Mouse (Mus musculus) induced T-regulatory cell, adult 2 months (primary cell): ENCODE data around the gene Pde7b.

Source experiments
- DNase-seq: peaks from one replicate; pipeline ENCODE4 v3.0.0-alpha.2; 2012; ENCODE audit warnings: low read depth

The Pde7b gene

GRCm38 (mm10) chr10:20654187-20654586 lies 70.7 kb downstream of the Pde7b start:
- DNase-seq, result no peak

DNA sequence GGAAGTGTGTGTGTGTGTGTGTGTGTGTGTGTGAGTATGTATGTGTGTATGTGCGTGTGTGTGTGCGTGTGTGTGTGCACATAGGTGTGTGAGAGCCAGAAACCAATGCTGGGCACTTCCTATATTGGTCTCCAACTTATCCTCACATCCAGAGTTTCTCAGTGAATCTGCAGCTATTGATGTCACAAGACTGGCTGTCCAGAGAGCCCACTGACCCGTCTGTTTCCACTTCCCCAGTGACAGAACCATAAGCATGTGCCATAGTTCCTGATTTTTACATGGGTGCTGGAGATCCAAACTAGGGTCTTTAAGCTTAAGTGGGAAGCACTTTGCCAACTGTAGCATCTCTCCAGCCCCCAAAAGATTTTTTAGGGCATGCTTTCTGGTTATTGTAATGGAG lies 71.6 kb downstream of the Pde7b start:
- DNase-seq, result no peak

- no peak for DNase-seq
Observed at GRCm38 (mm10) chr10:20636381-20636780, 88.5 kb downstream of the Pde7b start.

DNA sequence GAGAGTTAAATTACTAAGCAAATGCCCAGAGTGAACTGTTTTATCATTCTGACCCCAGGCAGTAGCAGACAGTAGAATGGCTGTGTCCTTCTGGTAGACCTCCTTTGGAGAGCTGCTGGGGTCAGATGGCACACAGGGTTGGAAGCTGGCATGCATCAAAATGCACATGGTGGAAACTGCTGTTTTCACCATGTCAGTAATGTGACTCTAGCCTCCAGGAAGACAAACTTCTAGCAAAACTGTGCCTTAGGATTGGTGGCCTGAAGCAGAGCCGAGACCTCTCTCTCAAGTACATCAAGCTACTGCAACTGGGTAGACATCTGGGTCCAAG lies 91.8 kb downstream of the Pde7b start:
- DNase-seq, result no peak

DNA sequence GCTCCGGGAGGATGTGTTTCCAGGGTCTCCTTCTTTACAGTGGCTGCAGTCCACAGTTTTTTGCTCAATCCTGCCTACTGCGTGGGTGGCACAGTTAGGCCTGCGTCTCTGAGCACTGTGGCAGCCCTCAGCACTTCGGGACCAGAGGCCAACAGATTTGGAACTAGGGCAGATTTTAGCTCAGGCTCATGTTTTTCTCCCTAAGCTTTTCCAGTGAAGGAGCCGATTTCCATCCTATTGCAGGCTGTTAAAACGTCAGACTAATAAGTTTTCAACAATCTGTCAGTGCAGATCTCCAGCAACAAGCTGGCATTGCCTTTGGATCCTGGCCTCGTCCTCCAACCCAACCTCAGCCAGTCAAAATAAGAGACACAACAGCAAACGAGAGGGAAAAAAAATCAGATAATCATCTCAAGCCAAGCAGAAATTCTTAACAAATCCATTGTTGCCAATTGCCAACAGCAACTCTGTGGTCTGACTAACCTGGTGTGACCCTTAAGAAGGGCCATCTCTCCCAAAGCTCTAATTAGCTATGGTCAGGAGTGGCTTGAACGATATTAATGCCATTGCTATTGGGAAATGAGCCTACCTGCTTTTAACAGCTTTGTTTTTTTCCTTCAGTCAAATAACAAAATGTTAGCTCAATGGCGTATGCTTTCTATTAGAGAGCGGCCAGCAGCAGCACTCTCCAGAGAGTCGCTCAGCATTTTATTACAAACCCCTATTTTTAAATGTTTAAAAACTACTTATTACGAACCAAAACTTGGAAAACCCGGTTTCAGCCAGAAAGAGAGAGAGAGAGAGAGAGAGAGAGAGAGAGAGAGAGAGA lies 92.4 kb downstream of the Pde7b start:
- DNase-seq, result no peak

DNA sequence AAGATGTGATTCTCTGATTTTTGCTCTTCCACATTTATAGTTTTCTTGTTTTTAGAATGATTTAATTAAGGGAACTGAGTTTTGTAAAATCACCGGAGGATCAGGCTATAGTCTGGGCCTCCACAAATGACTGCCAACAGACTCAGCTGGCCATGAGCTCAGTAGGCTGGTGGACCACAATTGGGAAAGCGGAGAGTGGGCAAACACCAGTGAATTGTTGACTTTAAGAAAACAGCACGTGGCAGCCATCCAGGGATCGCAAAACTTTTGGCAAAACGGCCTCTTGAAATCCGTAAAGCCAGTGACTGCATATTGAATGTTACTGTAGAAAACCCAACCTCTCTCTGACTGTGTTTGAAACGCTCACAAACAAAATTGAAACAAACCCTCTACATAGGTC lies 94.8 kb downstream of the Pde7b start:
- no peak for DNase-seq

GRCm38 (mm10) chr10:20625702-20626375 lies 99.0 kb downstream of the Pde7b start:
- DNase-seq, result no peak

DNA sequence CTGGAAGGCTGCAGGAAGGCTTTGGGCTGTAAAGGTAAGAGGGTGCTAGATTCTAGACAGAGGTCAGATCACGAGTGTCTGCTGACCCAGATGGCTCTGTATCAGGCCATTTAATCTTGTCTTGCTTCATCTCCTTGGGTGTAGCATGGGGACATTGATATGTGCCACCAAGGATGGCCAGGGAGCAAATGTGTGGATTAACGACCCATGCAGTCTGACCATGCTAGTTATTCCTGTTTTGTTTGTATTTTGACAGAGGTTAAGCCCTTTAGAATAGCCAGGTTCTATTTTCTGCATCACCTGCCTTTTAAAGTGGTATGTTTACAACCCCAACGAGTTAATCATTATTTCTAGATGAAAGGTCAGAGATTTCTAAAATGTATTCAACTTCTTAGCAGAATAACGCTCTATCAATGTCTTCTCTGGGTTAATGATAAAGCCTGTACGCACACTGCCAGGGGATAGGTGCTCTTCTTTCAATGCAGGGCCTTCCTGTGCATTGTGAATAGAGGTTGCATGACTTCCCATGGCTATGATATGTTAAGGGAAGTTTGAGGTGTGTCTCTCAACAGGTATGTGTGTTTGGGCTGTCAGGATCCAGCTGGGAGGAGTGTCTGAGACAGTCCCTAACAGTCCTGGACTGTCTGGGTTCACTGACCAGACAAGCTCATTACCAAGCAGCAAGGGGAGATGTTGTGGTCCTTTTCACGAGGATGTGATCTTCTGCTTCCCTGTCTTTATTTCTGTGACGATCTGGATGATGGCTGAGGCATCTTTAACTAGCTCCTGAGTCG lies 103.0 kb downstream of the Pde7b start:
- no peak for DNase-seq

- DNase-seq, result no peak
Observed at GRCm38 (mm10) chr10:20606007-20606406, 118.9 kb downstream of the Pde7b start.

- no peak for DNase-seq
Observed at GRCm38 (mm10) chr10:20595107-20595810, 129.6 kb downstream of the Pde7b start.

DNA sequence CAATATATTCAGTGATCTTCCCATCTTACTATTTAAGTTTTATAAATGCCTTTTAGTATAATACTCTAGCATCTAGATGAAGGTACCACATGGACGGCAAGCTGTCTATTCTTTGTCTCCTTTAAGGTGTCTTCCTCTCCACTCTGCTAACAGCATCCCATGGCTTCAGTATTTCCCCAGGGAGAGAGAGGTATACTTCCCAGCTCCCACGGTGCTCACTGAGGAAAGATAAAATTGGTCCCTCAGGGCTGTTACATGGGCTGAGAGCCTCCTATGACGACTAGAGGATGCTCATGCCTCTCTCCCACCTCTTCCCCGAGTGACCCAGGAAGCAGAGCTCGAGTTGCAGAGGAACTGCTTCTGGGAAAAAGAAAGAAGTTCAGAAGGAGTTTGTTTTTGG lies 130.9 kb downstream of the Pde7b start:
- no peak for DNase-seq

DNA sequence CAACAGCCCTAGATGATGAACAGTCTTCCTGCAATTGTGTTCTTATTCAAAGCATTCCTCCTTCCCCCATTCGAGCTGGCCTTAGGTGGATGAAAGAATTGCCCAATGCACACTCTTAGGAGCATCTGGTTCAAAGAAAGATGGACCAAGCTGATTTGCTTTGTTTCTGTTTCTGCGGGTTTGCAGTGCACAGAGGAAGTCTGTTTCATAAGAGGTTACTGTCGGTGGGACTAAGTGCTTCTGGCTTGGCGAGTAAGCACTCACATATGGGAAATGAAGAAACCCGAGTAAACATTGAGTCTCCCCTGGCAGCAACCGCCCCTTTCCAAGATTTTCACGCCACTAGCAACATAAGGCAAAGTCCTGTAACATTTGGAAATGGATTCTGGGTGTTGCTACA lies 134.8 kb downstream of the Pde7b start:
- DNase-seq, result no peak

DNA sequence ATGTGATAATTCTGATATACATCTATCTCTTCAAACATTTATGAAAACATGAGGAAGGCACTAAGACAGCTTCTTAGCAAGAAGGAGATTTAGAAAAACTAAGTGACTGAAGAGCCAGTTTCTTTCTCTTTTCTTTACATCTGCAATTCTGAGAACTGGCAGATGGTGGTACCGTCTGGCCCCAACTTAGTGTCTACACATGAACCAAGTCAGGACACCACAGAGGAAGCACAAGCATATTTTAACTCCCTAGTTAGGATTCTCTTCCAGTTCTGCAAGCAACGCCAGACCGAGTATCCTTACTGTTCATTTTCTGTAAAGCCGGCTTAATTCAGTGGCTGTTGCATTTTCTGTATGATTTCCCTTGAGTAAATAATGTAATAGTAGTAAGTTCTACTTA lies 138.9 kb downstream of the Pde7b start:
- no peak for DNase-seq

GRCm38 (mm10) chr10:20575002-20575401 lies 149.9 kb downstream of the Pde7b start:
- no peak for DNase-seq

GRCm38 (mm10) chr10:20574414-20574813 lies 150.5 kb downstream of the Pde7b start:
- no peak for DNase-seq

GRCm38 (mm10) chr10:20571521-20571920 lies 153.4 kb downstream of the Pde7b start:
- no peak for DNase-seq

DNA sequence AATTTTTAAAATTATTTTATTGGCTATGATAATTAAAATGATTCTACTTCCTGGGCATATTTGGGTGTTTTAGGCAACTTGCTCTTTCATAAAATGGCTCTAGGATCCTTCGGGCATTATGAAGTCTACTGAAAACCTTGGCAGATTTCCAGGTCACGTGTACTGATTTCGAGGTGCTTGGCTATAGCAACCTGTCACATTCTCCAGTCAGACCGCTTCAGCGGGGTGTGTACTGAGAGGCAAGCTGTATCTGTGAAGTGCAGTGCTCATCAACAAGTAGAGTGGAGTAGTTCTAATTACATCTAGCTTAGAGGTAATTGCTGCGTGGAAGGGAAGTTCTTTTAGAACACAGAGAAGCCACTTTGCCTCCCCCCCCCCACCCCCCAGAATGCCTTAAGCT lies 156.2 kb downstream of the Pde7b start:
- DNase-seq, result no peak

DNA sequence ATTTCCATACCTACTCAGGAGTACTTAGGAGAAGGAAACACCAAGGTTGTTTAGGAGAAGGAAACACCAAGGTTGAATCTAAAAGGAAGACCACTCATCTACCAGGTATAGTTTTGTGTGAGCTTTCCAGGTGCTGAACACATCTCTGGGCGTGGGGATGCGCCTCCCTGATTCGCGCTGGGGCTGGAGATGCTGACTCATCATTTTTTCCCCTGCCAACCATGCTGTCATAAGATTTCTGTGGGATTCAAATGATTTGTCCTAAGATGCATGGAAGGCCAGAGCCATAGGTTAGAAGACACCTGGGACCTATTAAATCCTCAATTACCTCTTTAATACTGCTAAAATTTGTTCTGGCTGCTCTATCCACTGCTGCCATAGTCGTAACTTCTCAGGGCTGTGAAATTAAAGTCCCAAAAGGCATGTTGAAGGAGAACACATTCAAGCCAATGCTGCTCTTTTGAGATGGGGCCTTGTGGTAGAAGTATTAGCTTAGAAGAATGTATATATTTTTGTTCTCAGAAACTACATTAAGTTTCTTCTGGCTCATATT lies 157.1 kb downstream of the Pde7b start:
- no peak for DNase-seq

DNA sequence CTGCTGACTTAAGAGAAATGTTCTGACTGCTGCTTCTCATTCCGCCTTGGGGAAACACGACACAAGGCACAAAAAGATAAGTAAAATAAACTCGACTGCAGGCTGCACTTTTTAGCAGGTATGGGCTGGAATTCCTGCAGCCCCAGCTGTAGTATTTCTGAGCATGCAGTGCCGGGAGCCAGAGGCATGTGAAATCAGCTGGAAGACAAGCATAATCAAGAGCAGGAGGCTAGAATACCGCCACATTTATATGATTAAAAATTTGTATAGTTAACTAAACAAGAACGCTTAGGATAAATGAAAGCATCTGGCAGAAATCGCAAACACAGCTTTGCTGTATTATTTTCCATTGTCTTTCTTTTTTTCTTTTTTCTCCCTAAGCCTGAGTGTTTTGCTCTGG lies 168.4 kb downstream of the Pde7b start:
- DNase-seq, result no peak

- DNase-seq, result no peak
Observed at GRCm38 (mm10) chr10:20551341-20551740, 173.5 kb downstream of the Pde7b start.

DNA sequence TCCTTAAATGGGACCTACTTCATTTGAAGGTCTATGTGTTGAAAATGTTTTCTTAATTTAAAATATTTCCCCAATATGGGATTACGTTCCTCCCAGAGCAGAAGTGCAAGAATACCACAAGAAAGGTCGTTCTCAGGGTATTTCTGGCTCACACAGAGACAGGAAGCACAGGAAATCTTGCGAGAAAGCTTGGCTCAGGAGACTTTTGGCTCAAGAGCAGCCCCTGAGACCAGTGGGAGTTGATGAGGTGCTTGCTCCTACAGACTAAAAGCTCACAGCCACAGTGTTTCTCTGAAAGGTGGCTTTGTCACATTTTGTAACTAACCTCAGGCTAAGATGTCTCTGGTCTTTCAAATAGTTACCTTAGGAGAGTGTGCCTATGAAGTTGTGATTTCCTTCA lies 174.1 kb downstream of the Pde7b start:
- no peak for DNase-seq

DNA sequence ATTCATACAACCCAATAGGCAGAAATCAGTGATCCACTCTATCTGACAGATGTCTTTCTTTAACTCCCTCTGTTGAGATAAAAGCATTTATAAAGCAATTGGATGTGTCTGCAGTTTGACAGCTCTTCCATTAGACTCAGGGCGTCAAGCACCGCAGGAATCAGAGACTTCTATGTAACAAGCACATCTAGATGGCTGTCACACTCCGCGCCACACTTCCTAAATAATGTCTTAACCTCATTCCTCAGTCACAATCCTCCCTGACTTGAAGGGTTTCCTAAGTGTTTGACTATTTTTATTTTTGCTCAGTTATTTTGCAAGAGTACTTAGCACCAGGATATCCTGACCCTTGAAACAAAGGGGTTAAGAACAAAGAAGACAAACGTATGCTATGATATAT lies 174.7 kb downstream of the Pde7b start:
- no peak for DNase-seq
